Mouse (Mus musculus): ENCODE data around the gene Mov10. TPM values are rescaled to one million over a fixed set of nuclear protein-coding genes. Genes with fewer than 3 reads are reported as not detected.

Mov10 gene
- total and polyA plus RNA-seq, 2 experiments: 9.3 to 15.9 TPM

DNA sequence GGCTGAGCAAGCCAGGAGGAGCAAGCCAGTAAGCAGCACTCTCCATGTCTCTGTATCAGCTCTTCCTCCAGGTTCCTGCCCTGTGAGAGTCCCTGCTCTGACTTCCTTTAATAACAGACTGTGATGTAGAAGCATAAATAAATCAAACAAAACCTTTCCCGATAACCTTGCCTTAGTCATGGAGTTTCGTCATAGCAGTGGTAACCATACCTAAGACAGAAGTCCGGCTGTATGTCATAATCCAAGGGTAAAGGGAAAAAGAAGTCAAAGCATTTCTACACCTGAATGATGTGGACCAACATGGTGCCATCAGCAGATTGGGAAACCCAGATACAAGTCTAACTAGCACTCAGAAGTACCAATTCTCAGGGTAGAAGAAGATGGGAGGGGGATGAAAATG lies 17.4 kb upstream of the Mov10 start:
- no peak for DNase-seq (ENCODE audit: extremely low read depth, low read depth, low spot score)
- Histone ChIP-seq H3K4me1 (ENCODE audit: control insufficient read depth, insufficient read depth, low read length) (no peaks in the 10 kb centered on the region), H3K27ac (replicated peaks; ENCODE audit: insufficient read depth, low read depth, low read length) (no peak overlapping the region), H3K79me2 (ENCODE audit: control insufficient read depth, insufficient read depth, low read length) (no peaks in the 10 kb centered on the region; the same call in 1 of the 2 replicates), H3K4me3 (ENCODE audit: insufficient read depth, low read depth, low read length) (no peak overlapping the region), H3K27me3 (ENCODE audit: control insufficient read depth, insufficient read depth, low read length) (no peaks in the 10 kb centered on the region), H3K36me3 (ENCODE audit: control insufficient read depth, insufficient read depth, low read length) (peaks cover 45% of the 10 kb centered on the region), H3K9ac (ENCODE audit: low read depth, low read length) (no peak overlapping the region)
- no peak for TF ChIP-seq CTCF (IDR thresholded peaks at IDR 0.05; ENCODE audit: low read depth, low read length)
- TF ChIP-seq POLR2A (IDR thresholded peaks at IDR 0.05; ENCODE audit: extremely low read depth, insufficient read depth, low read length): no peak
- WGBS: 92% methylated on average over 3 of the region's 3 CpGs

DNA sequence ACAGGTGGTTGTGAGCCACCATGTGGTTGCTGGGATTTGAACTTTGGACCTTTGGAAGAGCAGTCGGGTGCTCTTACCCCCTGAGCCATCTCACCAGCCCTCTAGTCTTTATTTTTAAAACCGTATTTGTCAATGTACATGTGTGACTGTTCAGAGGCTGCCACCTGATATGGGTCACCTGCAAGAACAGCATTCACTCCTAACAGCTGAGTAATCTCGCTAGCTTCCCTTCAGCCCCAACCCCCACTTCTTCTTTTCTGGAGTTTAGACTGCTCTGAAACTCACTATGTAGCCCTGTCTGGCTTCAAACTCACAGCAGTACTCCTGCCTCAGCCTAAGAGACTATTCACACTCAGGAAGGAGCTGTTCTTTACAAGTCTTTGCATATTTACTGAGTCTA lies 4.0 kb upstream of the Mov10 start:
- H3K36me3 ChIP-seq (ENCODE audit: control insufficient read depth, insufficient read depth, low read length): peaks cover 15% of the 10 kb centered on the region
- H3K9ac ChIP-seq (ENCODE audit: low read depth, low read length): no peak overlapping the region
- no peaks in the 10 kb centered on the region for H3K27me3 ChIP-seq (ENCODE audit: control insufficient read depth, insufficient read depth, low read length)
- TF ChIP-seq POLR2A (IDR thresholded peaks at IDR 0.05; ENCODE audit: extremely low read depth, insufficient read depth, low read length) (no peak), CTCF (IDR thresholded peaks at IDR 0.05; ENCODE audit: low read depth, low read length) (no peak)
- no peak overlapping the region for H3K27ac ChIP-seq (replicated peaks; ENCODE audit: insufficient read depth, low read depth, low read length)
- peaks cover 6% of the 10 kb centered on the region; the same call in 1 of the 2 replicates for H3K4me1 ChIP-seq (ENCODE audit: control insufficient read depth, insufficient read depth, low read length)
- H3K4me3 ChIP-seq (ENCODE audit: insufficient read depth, low read depth, low read length): no peak overlapping the region
- DNase-seq (ENCODE audit: extremely low read depth, low read depth, low spot score): no peak
- WGBS: 53% methylated on average over 3 of the region's 3 CpGs
- H3K79me2 ChIP-seq (ENCODE audit: control insufficient read depth, insufficient read depth, low read length): no peaks in the 10 kb centered on the region

DNA sequence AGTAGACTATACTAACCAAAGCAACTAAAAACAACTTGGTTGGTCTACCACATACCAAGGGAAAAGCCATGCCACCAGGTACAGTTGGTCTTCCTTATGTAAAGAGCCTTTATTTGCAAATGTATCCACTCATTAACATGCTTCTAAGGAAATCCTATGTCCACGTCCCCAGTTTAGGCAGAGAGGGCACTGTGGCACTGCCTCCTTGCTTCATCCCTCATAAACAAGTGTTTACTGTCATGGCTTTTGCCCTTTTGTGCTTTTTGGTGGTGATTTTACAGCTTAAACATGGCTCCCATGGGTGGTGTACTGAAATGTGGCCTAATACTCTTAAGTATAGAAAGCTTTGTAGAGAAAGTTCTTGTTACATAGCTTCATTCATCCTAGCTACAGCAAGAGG lies 2.1 kb upstream of the Mov10 start:
- TF ChIP-seq POLR2A (IDR thresholded peaks at IDR 0.05; ENCODE audit: extremely low read depth, insufficient read depth, low read length) (no peak), CTCF (IDR thresholded peaks at IDR 0.05; ENCODE audit: low read depth, low read length) (no peak)
- WGBS: 82% methylated on average over 1 of the region's 1 CpGs

DNA sequence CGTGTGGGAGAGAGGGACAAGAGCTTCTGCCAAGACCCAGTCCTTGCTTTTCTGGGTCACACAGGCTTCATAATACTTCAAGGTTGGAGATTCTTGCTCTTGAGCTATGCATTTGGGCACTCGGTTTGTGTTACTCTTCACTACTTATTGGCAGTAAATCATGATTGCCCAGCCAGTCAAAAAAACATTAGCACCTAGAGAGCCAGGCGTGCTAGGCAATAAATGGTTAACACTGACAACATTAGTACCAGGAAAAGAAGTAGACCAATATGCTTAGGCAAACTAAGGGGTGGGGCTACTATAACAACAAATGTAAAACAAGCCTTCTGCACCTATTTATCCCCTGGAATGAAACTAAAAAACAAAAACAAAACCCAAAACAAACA lies 379 bp upstream of the Mov10 start:
- H3K9ac ChIP-seq (ENCODE audit: low read depth, low read length): peak overlapping the region; percentile 92
- H3K79me2 ChIP-seq (ENCODE audit: control insufficient read depth, insufficient read depth, low read length): peaks cover 8% of the 10 kb centered on the region; the same call in 1 of the 2 replicates
- 3% methylated on average over 3 of the region's 3 CpGs for WGBS
- peaks cover 8% of the 10 kb centered on the region; the same call in 1 of the 2 replicates for H3K4me1 ChIP-seq (ENCODE audit: control insufficient read depth, insufficient read depth, low read length)
- TF ChIP-seq POLR2A (IDR thresholded peaks at IDR 0.05; ENCODE audit: extremely low read depth, insufficient read depth, low read length) (no peak), CTCF (IDR thresholded peaks at IDR 0.05; ENCODE audit: low read depth, low read length) (no peak)
- H3K36me3 ChIP-seq (ENCODE audit: control insufficient read depth, insufficient read depth, low read length): peaks cover 6% of the 10 kb centered on the region
- DNase-seq (ENCODE audit: extremely low read depth, low read depth, low spot score): no peak
- H3K27ac ChIP-seq (replicated peaks; ENCODE audit: insufficient read depth, low read depth, low read length): peak overlapping the region; percentile 74
- H3K27me3 ChIP-seq (ENCODE audit: control insufficient read depth, insufficient read depth, low read length): no peaks in the 10 kb centered on the region
- peak overlapping the region; percentile 94 for H3K4me3 ChIP-seq (ENCODE audit: insufficient read depth, low read depth, low read length)

More for the DNA sequence above, 2.1 kb upstream of the Mov10 start:
- no peak overlapping the region for H3K9ac ChIP-seq (ENCODE audit: low read depth, low read length)
- H3K4me1 ChIP-seq (ENCODE audit: control insufficient read depth, insufficient read depth, low read length): peaks cover 8% of the 10 kb centered on the region; the same call in 1 of the 2 replicates
- DNase-seq (ENCODE audit: extremely low read depth, low read depth, low spot score): no peak
- no peak overlapping the region for H3K27ac ChIP-seq (replicated peaks; ENCODE audit: insufficient read depth, low read depth, low read length)
- H3K79me2 ChIP-seq (ENCODE audit: control insufficient read depth, insufficient read depth, low read length): peaks cover 5% of the 10 kb centered on the region; the same call in 1 of the 2 replicates
- no peak overlapping the region for H3K4me3 ChIP-seq (ENCODE audit: insufficient read depth, low read depth, low read length)
- no peaks in the 10 kb centered on the region for H3K27me3 ChIP-seq (ENCODE audit: control insufficient read depth, insufficient read depth, low read length)
- H3K36me3 ChIP-seq (ENCODE audit: control insufficient read depth, insufficient read depth, low read length): peaks cover 7% of the 10 kb centered on the region

DNA sequence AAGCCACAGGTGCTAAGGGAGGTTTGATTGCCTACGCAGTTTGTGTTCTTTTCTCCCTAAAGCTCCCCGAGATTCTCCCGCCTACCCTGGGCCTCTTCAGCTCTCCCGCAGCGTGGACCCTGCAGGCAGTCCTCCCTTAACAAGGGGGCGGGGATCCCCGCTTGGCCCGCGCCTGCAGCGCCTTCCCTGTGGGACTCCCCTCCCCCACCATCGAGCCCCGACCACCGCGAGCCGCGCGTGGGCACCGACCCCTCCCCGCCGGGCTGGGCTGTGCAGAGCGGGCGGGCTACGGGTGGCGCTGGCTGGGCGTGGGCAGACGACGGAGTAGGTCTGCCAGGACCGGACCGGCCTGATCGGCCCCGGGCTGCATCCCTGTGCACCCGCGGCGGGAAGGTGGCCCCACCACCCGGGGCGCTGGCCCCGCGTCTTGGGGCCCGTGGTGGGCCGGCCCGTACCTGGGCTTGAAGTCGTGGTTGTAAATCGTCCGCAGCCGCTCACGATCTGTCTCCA lies 827 bp downstream of the Mov10 start:
- Histone ChIP-seq H3K36me3 (ENCODE audit: control insufficient read depth, insufficient read depth, low read length) (peaks cover 6% of the 10 kb centered on the region), H3K27me3 (ENCODE audit: control insufficient read depth, insufficient read depth, low read length) (no peaks in the 10 kb centered on the region), H3K9ac (ENCODE audit: low read depth, low read length) (peak overlapping the region; percentile 92), H3K4me1 (ENCODE audit: control insufficient read depth, insufficient read depth, low read length) (peaks cover 8% of the 10 kb centered on the region; the same call in 1 of the 2 replicates), H3K27ac (replicated peaks; ENCODE audit: insufficient read depth, low read depth, low read length) (peak overlapping the region; percentile 74), H3K79me2 (ENCODE audit: control insufficient read depth, insufficient read depth, low read length) (peaks cover 8% of the 10 kb centered on the region; the same call in 1 of the 2 replicates), H3K4me3 (ENCODE audit: insufficient read depth, low read depth, low read length) (peak overlapping the region; percentile 94)
- under 1% methylated on average over 44 of the region's 46 CpGs for WGBS
- no peak for TF ChIP-seq CTCF (IDR thresholded peaks at IDR 0.05; ENCODE audit: low read depth, low read length)
- DNase-seq (ENCODE audit: extremely low read depth, low read depth, low spot score): no peak

DNA sequence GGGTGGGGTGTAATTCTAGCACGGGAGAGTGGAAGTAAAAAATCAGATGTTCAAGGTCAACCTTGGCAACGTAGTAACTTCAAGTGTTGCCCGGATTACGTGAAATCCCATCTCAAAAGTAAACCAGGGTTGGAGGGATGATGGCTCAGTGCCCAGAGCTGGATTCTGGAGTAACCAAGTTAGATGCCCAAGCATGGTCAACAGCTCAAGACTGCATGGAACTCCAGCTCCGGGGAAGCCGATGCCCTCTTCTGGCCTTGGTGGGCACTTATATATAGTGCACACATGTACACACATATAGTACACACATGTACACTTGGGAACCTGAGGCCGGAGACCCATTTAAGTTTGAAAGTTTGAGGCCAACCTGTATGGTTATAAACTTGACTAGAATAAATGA lies 2.2 kb downstream of the Mov10 start:
- H3K27me3 ChIP-seq (ENCODE audit: control insufficient read depth, insufficient read depth, low read length): no peaks in the 10 kb centered on the region
- TF ChIP-seq POLR2A (IDR thresholded peaks at IDR 0.05; ENCODE audit: extremely low read depth, insufficient read depth, low read length) (no peak), CTCF (IDR thresholded peaks at IDR 0.05; ENCODE audit: low read depth, low read length) (no peak)
- peaks cover under 1% of the 10 kb centered on the region; the same call in 1 of the 2 replicates for H3K36me3 ChIP-seq (ENCODE audit: control insufficient read depth, insufficient read depth, low read length)
- no peak overlapping the region for H3K4me3 ChIP-seq (ENCODE audit: insufficient read depth, low read depth, low read length)
- 77% methylated on average over 7 of the region's 7 CpGs for WGBS
- H3K79me2 ChIP-seq (ENCODE audit: control insufficient read depth, insufficient read depth, low read length): peaks cover 8% of the 10 kb centered on the region; the same call in 1 of the 2 replicates
- no peak overlapping the region for H3K27ac ChIP-seq (replicated peaks; ENCODE audit: insufficient read depth, low read depth, low read length)
- H3K4me1 ChIP-seq (ENCODE audit: control insufficient read depth, insufficient read depth, low read length): peaks cover 12% of the 10 kb centered on the region; the same call in 1 of the 2 replicates
- no peak for DNase-seq (ENCODE audit: extremely low read depth, low read depth, low spot score)
- H3K9ac ChIP-seq (ENCODE audit: low read depth, low read length): no peak overlapping the region
